Mouse (Mus musculus) embryonic fibroblast, embryonic 13.5 days (primary cell): ENCODE data around the gene Astn2. TPM values are rescaled to one million over a fixed set of nuclear protein-coding genes. Genes with fewer than 3 reads are reported as not detected.

Source experiments
- H3K27ac ChIP-seq: 2 replicates; pipeline ENCODE4 v1.5.1; 2012; ENCODE audit warnings: low read length, control low read depth, inconsistent platforms; ENCODE audit not compliant: insufficient read depth
- H3K4me1 ChIP-seq: 2 replicates; pipeline ENCODE4 v1.6.1; 2011; ENCODE audit warnings: low read length; ENCODE audit not compliant: control insufficient read depth, insufficient read depth
- H3K4me3 ChIP-seq: 2 replicates; pipeline ENCODE4 v1.5.1; 2011; ENCODE audit warnings: mild to moderate bottlenecking, control low read depth, low read length; ENCODE audit not compliant: insufficient read depth
- CTCF ChIP-seq: IDR thresholded peaks from 2 replicates; pipeline ENCODE4 v1.5.1; 2011; ENCODE audit warnings: mild to moderate bottlenecking, control low read depth, low read length, moderate library complexity, borderline replicate concordance; ENCODE audit not compliant: insufficient read depth
- POLR2A ChIP-seq: IDR thresholded peaks from 2 replicates; pipeline ENCODE4 v1.6.1; 2011; ENCODE audit warnings: low read depth, mild to moderate bottlenecking, control low read depth, low read length, moderate library complexity
- polyA plus RNA-seq: library from polyadenylated mRNA; stranded (reverse); fragments of >200 nt; gene quantifications from 2 replicates; pipeline ENCODE4 v1.2.4, GENCODE M21; 2011; ENCODE audit warnings: low read depth; ENCODE audit not compliant: missing spikeins, insufficient read length

The Astn2 gene
- polyA plus RNA-seq, 1 experiment: 4.2 TPM

GRCm38 (mm10) chr4:65904963-65905362 is 499.4 kb downstream of the Astn2 start:
- TF ChIP-seq POLR2A: no peak
- TF ChIP-seq CTCF: no peak
- Histone ChIP-seq H3K4me1 (no peaks in the 10 kb centered on the region), H3K27ac (no peak overlapping the region), H3K4me3 (no peak overlapping the region)

- TF ChIP-seq CTCF: no peak
- TF ChIP-seq POLR2A: no peak
- H3K4me1 ChIP-seq: no peaks in the 10 kb centered on the region
- H3K4me3 ChIP-seq: no peak overlapping the region
- no peak overlapping the region for H3K27ac ChIP-seq
These were observed 508.1 kb downstream of the Astn2 start for GRCm38 (mm10) chr4:65896092-65897027.

- H3K4me1 ChIP-seq: no peaks in the 10 kb centered on the region
- no peak overlapping the region for H3K4me3 ChIP-seq
- TF ChIP-seq POLR2A (no peak), CTCF (no peak)
- H3K27ac ChIP-seq: no peak overlapping the region
These were observed 515.9 kb downstream of the Astn2 start for GRCm38 (mm10) chr4:65888332-65888993.

GRCm38 (mm10) chr4:65886862-65887261 is 517.5 kb downstream of the Astn2 start:
- H3K4me1 ChIP-seq: no peaks in the 10 kb centered on the region
- H3K4me3 ChIP-seq: no peak overlapping the region
- TF ChIP-seq CTCF (no peak), POLR2A (no peak)
- H3K27ac ChIP-seq: no peak overlapping the region

GRCm38 (mm10) chr4:65885921-65886320 is 518.5 kb downstream of the Astn2 start:
- Histone ChIP-seq H3K4me3 (no peak overlapping the region), H3K27ac (no peak overlapping the region), H3K4me1 (no peaks in the 10 kb centered on the region)
- TF ChIP-seq POLR2A: no peak
- no peak for TF ChIP-seq CTCF

- H3K4me1 ChIP-seq: no peaks in the 10 kb centered on the region
- no peak overlapping the region for H3K27ac ChIP-seq
- no peak overlapping the region for H3K4me3 ChIP-seq
- no peak for TF ChIP-seq CTCF
- TF ChIP-seq POLR2A: no peak
These were observed 530.1 kb downstream of the Astn2 start for GRCm38 (mm10) chr4:65874236-65874781.

- Histone ChIP-seq H3K27ac (no peak overlapping the region), H3K4me3 (no peak overlapping the region), H3K4me1 (no peaks in the 10 kb centered on the region)
- TF ChIP-seq CTCF: no peak
- TF ChIP-seq POLR2A: no peak
These were observed 539.9 kb downstream of the Astn2 start for GRCm38 (mm10) chr4:65864551-65864950.

- Histone ChIP-seq H3K4me3 (no peak overlapping the region), H3K4me1 (no peaks in the 10 kb centered on the region), H3K27ac (no peak overlapping the region)
- no peak for TF ChIP-seq CTCF
- no peak for TF ChIP-seq POLR2A
These were observed 561.2 kb downstream of the Astn2 start for GRCm38 (mm10) chr4:65843191-65843590.

GRCm38 (mm10) chr4:65839550-65840000 is 564.8 kb downstream of the Astn2 start:
- Histone ChIP-seq H3K4me1 (no peaks in the 10 kb centered on the region), H3K27ac (no peak overlapping the region), H3K4me3 (no peak overlapping the region)
- no peak for TF ChIP-seq CTCF
- no peak for TF ChIP-seq POLR2A
